Mouse (Mus musculus) frontal cortex, postnatal 10 days (tissue): ENCODE measurements around the gene Tfg.

ENCODE experiments used
- DNase-seq, 2 experiments: peaks; one replicate each; pipeline ENCODE4 v3.0.0; 2022; ENCODE audit warnings: low spot score in 2 of 2, mixed read lengths in 1 of 2

Tfg gene

GRCm38 (mm10) chr16:56645251-56645650 is 72.0 kb downstream of the Tfg start:
- no peak for DNase-seq
